Mouse (Mus musculus) embryonic facial prominence, embryonic 10.5 days (tissue): ENCODE measurements around the gene Lama5. TPM values are rescaled to one million over a fixed set of nuclear protein-coding genes. Genes with fewer than 3 reads are reported as not detected.

Source experiments
- DNase-seq: peaks from one replicate; pipeline ENCODE4 v3.0.0-alpha.2; 2017; ENCODE audit warnings: low spot score
- H3K27ac ChIP-seq: fragments of 300-500 bp; sonication (generic); replicated peaks from 2 replicates; pipeline ENCODE4 v1.5.1; 2016; ENCODE audit warnings: mild to moderate bottlenecking
- H3K27me3 ChIP-seq: fragments of 300-500 bp; sonication (generic); replicated peaks from 2 replicates; pipeline ENCODE4 v1.6.1; 2016; ENCODE audit warnings: low read depth, mild to moderate bottlenecking; ENCODE audit not compliant: poor library complexity, severe bottlenecking
- H3K36me3 ChIP-seq: fragments of 300-500 bp; sonication (generic); replicated peaks from 2 replicates; pipeline ENCODE4 v1.6.1; 2016; ENCODE audit warnings: mild to moderate bottlenecking, moderate library complexity
- H3K4me1 ChIP-seq: fragments of 300-500 bp; sonication (generic); 2 replicates; pipeline ENCODE4 v1.6.1; 2016
- H3K4me3 ChIP-seq: fragments of 300-500 bp; sonication (generic); 2 replicates; pipeline ENCODE4 v1.5.1; 2016; ENCODE audit warnings: mild to moderate bottlenecking, moderate library complexity
- H3K9me3 ChIP-seq: fragments of 300-500 bp; sonication (generic); 2 replicates; pipeline ENCODE4 v1.6.1; 2016; ENCODE audit warnings: mild to moderate bottlenecking
- WGBS: fragments of 180-500 bp; shearing (Covaris S2); methylation state at CpG from one replicate; pipeline ENCODE4 v1.1.7; 2016; 5-methylcytosine and 5-hydroxymethylcytosine counted together
- polyA plus RNA-seq: library from polyadenylated mRNA; unstranded; fragments of >200 nt; fragmentation: Nextera tagmentation; extraction: Ambion mirVana; gene quantifications from 2 replicates; pipeline ENCODE4 v1.2.1, GENCODE M21; 2016

Lama5 gene
- polyA plus RNA-seq, 1 experiment from 2014 or later: 19.6 TPM

DNA sequence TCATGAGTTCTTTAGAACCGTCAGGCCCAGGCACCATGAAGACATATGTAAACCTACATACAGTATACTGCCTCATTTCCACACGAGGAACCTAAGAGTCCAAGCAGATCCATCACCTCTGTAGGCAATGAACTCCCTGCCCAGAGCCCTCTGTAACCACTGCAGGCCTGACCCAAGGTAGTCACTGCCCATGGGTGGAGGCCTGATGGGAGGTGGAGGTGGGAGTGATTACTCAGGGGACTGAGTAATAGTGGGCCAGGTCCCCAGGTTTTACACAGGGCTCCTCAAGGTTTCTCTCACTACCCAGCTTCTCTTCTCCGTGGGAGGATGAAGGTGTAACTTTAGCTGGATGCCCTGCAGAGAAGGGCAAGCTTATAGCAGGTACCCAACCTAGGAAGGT is 3.5 kb upstream of the Lama5 start:
- Histone ChIP-seq H3K27me3 (peaks cover 50% of the 10 kb centered on the region), H3K4me3 (no peak overlapping the region), H3K27ac (no peak overlapping the region), H3K4me1 (peaks cover 72% of the 10 kb centered on the region), H3K9me3 (no peaks in the 10 kb centered on the region), H3K36me3 (no peaks in the 10 kb centered on the region)
- WGBS: 81% methylated on average over 3 of the region's 3 CpGs
- no peak for DNase-seq

DNA sequence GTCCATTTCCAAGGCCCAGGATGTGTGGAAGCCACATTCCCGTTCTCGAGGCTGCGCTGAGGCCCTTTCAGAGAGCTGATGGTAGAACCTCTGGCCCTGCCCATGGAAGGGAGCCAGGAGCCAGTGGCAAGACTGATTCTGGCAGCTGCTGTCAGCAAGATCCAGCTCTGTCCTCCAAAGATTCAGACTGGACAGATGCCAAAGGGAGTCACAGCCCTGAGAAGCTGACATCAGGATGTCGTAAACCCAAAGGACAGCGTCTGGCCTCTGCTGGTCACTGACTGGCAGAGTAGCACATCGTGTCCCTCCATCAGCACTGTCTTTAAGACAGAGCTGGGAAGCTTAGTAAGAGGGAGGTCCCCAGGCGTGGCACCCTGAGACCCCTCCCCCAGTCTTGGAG is 2.9 kb upstream of the Lama5 start:
- Histone ChIP-seq H3K4me3 (no peak overlapping the region), H3K9me3 (no peaks in the 10 kb centered on the region), H3K4me1 (peaks cover 72% of the 10 kb centered on the region), H3K36me3 (no peaks in the 10 kb centered on the region), H3K27ac (peak overlapping the region; percentile 70; the same call in 1 of the 2 replicates), H3K27me3 (peaks cover 56% of the 10 kb centered on the region)
- no peak for DNase-seq
- 72% methylated on average over 7 of the region's 7 CpGs for WGBS

DNA sequence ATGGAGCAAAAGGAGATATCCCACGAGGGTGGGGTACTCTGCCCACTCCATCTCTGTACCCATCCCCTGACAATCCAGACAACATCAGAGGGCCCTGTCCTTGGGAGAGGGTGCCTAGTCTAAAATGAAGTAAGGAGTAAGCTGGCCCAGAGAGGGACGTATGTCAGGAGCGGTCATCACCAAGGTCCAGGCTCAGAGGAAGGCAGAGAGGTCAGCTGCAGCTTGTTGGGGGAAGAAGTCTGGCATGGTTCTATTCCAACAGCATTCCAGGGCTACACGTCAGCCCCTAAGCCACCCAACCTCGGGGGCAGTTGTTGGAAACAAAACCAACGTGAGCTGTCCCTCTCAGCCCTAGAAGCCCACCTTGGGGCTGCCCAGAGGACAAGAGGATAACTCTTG is 2.4 kb upstream of the Lama5 start:
- DNase-seq: no peak
- peak overlapping the region; percentile 70 for H3K27ac ChIP-seq
- peak overlapping the region; percentile 45 for H3K4me3 ChIP-seq
- H3K4me1 ChIP-seq: peaks cover 76% of the 10 kb centered on the region
- peaks cover 61% of the 10 kb centered on the region for H3K27me3 ChIP-seq
- no peaks in the 10 kb centered on the region for H3K9me3 ChIP-seq
- 45% methylated on average over 6 of the region's 6 CpGs for WGBS
- no peaks in the 10 kb centered on the region for H3K36me3 ChIP-seq

DNA sequence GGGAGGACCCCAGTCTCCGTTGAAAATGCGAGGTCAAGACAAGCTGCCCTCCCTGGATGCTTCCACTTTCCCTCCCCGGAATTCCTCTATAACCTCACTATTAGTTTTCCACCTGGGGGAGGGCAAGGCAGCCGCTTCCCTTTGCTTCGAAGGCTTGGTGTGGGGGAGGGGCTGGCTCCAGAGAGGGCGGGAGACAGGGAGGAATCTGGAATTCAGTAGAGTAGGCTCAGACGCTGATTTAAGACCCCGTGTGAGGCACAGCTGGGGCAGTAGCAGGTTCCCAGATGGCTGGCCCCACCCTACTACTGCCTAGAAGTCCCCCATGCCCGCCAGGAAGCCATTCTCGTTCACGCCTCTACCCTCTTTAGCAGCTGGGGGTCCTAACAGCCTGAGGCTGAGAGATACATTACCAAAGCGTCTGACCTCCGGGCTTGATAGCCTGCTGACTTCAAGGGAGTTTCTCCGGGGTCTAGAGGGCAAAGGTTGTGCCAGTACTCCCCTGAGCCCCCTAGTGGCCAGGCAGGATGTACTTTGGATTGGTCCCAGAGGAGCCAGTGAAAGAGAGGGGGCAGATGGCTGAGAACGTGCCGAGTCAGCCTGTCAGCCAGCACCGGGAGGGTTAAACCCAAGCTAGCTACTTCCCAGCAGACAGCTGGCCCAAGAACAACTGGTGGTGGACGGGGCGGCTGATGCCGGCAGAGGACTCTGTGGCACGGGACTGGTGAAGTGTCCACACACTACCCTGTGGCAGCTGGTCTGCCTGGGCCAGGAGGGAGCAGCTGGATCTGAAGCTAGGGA is 1.8 kb upstream of the Lama5 start:
- under 1% methylated on average over 21 of the region's 21 CpGs for WGBS
- Histone ChIP-seq H3K27ac (peak overlapping the region; percentile 70), H3K4me1 (peaks cover 76% of the 10 kb centered on the region), H3K9me3 (no peaks in the 10 kb centered on the region), H3K27me3 (peaks cover 67% of the 10 kb centered on the region), H3K4me3 (peak overlapping the region; percentile 45), H3K36me3 (no peaks in the 10 kb centered on the region)
- peak; percentile 79 for DNase-seq

DNA sequence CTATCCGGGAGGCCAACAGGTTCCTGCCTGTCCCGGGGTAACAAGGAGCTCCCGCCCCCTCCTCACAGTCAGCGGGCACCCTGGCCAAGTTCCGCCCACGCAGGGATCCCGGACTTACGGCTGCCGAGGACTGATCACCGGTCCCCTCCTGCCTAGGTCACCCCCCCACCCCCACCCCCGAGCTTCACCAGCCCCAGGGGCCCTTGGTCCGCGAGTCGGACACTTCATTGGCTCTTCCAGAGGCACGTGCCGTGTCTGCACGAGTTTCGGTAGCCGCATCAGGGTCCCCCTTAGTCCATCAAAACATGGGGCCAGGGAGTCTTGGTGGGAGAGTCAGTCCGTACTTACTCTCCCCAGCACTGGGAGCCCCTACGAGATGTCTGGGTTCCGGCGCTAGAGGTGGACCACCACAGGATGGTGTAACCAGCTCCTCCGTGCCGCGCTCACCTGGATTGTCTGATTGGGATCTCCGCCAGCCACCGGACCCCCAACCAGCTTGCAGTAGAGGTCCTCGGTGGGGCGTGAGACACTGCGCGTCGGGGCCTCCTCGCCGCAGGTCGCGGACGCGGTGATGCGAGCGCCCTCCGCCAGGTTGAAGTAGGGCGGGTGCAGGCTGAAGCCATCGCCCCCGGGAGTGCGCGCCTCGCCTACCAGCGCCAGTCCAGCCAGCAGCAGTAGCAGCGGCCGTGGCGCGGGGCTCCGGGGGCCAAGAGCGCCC is 456 bp downstream of the Lama5 start:
- Histone ChIP-seq H3K4me1 (peaks cover 77% of the 10 kb centered on the region), H3K4me3 (peak overlapping the region; percentile 80), H3K36me3 (peaks cover 4% of the 10 kb centered on the region; the same call in 1 of the 2 replicates), H3K27me3 (peaks cover 72% of the 10 kb centered on the region), H3K27ac (peak overlapping the region; percentile 85), H3K9me3 (no peaks in the 10 kb centered on the region)
- under 1% methylated on average over 55 of the region's 55 CpGs for WGBS
- peak; percentile 60 for DNase-seq

DNA sequence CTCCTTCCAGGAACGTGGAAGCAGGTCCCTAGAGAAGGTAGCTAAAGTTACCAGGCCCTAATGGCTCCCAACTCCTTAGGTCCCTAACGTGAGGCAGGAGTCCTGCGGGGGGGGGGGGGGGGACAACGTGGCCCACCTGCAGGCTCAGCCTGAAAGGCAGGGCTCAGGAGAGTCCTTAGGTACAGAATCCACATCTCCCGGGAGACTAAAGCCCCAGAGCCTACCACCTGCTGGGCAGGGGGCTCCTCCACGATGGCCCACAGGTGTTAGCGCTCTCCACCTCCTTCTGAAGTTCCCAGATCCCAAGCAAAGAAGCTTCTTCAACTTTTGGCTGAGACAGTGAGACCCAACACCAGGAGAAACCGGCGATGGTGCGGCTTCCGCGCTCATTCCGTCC is 1.0 kb downstream of the Lama5 start:
- peaks cover 4% of the 10 kb centered on the region; the same call in 1 of the 2 replicates for H3K36me3 ChIP-seq
- peaks cover 72% of the 10 kb centered on the region for H3K27me3 ChIP-seq
- H3K4me1 ChIP-seq: peaks cover 83% of the 10 kb centered on the region
- H3K4me3 ChIP-seq: peak overlapping the region; percentile 80
- no peak for DNase-seq
- WGBS: 2% methylated on average over 13 of the region's 13 CpGs
- H3K9me3 ChIP-seq: no peaks in the 10 kb centered on the region
- peak overlapping the region; percentile 85 for H3K27ac ChIP-seq

GRCm38 (mm10) chr2:180222250-180222649 is 3.4 kb downstream of the Lama5 start:
- Histone ChIP-seq H3K4me1 (peaks cover 87% of the 10 kb centered on the region), H3K4me3 (peak overlapping the region; percentile 80; the same call in 1 of the 2 replicates), H3K9me3 (no peaks in the 10 kb centered on the region), H3K27ac (peak overlapping the region; percentile 16; the same call in 1 of the 2 replicates), H3K27me3 (peaks cover 53% of the 10 kb centered on the region), H3K36me3 (peaks cover 7% of the 10 kb centered on the region; the same call in 1 of the 2 replicates)
- WGBS: 9% methylated on average over 6 of the region's 6 CpGs
- peak; percentile 70 for DNase-seq

DNA sequence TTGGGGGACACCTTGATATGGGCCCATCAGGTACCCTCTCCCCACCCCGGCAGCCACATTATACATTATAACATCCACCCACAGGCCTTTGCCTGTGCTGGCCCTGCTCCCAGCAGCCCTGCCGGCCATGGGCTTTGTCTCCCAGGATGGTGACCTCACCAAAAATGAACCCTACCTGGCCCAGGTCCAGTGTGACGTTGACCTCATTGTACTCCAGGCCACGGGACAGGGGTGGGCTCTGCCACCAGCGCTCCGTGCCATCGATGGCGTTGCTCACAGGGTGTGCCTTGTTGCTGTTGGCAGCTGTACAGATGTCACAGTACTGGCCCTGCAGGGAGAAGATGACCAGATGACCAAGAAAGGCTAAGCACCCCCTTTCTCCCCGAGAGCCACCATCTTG is 4.6 kb downstream of the Lama5 start:
- no peaks in the 10 kb centered on the region for H3K9me3 ChIP-seq
- H3K4me1 ChIP-seq: peaks cover 83% of the 10 kb centered on the region
- H3K36me3 ChIP-seq: peaks cover 7% of the 10 kb centered on the region; the same call in 1 of the 2 replicates
- H3K27me3 ChIP-seq: peaks cover 41% of the 10 kb centered on the region
- no peak overlapping the region for H3K4me3 ChIP-seq
- WGBS: 91% methylated on average over 9 of the region's 9 CpGs
- no peak overlapping the region for H3K27ac ChIP-seq
- no peak for DNase-seq

DNA sequence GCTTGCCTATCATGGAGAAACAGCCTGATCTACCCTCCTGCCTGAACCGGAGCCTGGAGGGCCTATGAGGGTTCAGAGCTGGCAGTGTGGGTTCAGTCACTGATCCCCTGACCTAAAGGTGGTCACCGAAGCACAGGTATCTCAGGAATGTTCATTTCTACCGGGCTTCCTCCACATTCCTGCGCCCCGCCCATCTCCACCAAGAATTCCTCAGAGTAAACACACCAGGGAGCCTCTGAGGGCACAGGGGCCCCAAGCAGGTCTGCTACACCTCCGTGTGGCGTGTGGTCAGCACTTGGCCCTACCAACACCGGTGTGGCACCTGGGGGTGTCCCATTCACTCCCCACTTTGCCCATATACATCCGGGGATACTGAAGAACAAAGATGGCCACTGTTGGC is 5.5 kb downstream of the Lama5 start:
- no peaks in the 10 kb centered on the region for H3K9me3 ChIP-seq
- no peak overlapping the region for H3K4me3 ChIP-seq
- DNase-seq: no peak
- H3K4me1 ChIP-seq: peaks cover 83% of the 10 kb centered on the region
- peaks cover 32% of the 10 kb centered on the region for H3K27me3 ChIP-seq
- H3K27ac ChIP-seq: peak overlapping the region; percentile 75; the same call in 1 of the 2 replicates
- H3K36me3 ChIP-seq: peaks cover 7% of the 10 kb centered on the region; the same call in 1 of the 2 replicates
- 70% methylated on average over 9 of the region's 9 CpGs for WGBS

- H3K9me3 ChIP-seq: no peaks in the 10 kb centered on the region
- H3K36me3 ChIP-seq: peaks cover 9% of the 10 kb centered on the region; the same call in 1 of the 2 replicates
- H3K4me1 ChIP-seq: peaks cover 83% of the 10 kb centered on the region
- H3K27me3 ChIP-seq: peaks cover 24% of the 10 kb centered on the region
- H3K4me3 ChIP-seq: no peak overlapping the region
- DNase-seq: no peak
- peak overlapping the region; percentile 75 for H3K27ac ChIP-seq
- 82% methylated on average over 15 of the region's 15 CpGs for WGBS
Observed at GRCm38 (mm10) chr2:180219145-180219943, 6.3 kb downstream of the Lama5 start.

DNA sequence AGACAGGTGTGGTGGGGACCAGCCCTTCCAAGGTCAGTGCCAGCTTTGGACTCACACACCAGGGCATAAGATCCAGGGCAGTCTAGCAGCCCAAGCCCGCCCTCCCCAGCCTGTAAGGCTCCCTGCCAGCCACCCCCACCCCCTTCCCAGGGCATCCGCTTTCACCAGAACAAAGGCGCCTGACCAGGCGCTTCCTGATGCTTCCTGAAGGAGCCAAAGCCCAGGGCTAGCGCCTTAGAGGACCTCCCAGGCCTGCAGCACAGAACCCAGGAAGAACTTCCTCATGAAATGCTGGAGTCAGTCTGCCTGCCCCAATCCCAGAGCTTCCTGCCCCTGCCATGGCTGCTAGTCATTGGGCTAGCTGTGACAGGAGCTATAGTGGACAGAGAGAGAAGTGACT is 7.0 kb downstream of the Lama5 start:
- no peak for DNase-seq
- 27% methylated on average over 5 of the region's 5 CpGs for WGBS
- H3K9me3 ChIP-seq: no peaks in the 10 kb centered on the region
- peaks cover 17% of the 10 kb centered on the region for H3K27me3 ChIP-seq
- no peak overlapping the region for H3K4me3 ChIP-seq
- peaks cover 84% of the 10 kb centered on the region for H3K4me1 ChIP-seq
- peak overlapping the region; percentile 75 for H3K27ac ChIP-seq
- peaks cover 14% of the 10 kb centered on the region; the same call in 1 of the 2 replicates for H3K36me3 ChIP-seq

DNA sequence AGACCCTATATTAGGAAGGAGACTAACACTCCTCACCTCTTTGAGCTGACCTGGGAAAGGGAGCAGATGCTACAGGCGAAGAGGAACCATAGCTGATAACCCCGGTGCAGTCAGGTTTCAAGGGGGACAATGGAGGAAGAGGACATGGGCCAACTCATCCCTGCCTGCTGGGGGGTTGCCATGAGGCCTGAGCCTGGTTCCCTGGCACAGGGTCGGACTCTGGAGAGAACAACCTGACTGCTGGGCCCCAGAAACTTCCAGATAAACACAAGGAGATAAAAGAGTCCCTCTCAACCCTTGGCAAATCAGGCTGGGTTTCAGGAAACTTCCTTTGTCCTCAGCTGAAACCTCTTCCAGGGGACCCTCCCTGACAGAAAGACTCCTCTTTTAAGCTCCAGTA is 7.4 kb downstream of the Lama5 start:
- DNase-seq: no peak
- Histone ChIP-seq H3K27ac (peak overlapping the region; percentile 75), H3K4me1 (peaks cover 80% of the 10 kb centered on the region), H3K9me3 (no peaks in the 10 kb centered on the region), H3K36me3 (peaks cover 17% of the 10 kb centered on the region; the same call in 1 of the 2 replicates), H3K27me3 (peaks cover 13% of the 10 kb centered on the region), H3K4me3 (no peak overlapping the region)
- 80% methylated on average over 3 of the region's 3 CpGs for WGBS
